Mouse (Mus musculus) E14TG2a.4 (cell line): ENCODE results near the gene Allc.

Experiments
- CTCF ChIP-seq: conservative IDR thresholded peaks from 2 replicates; pipeline ENCODE4 v1.5.1; 2014; ENCODE audit warnings: low read length
- NANOG ChIP-seq: IDR thresholded peaks from 2 replicates; pipeline ENCODE4 v1.6.1; 2014; ENCODE audit warnings: borderline replicate concordance, low read length, mixed read lengths

- TF ChIP-seq CTCF (no peak), NANOG (no peak)
Observed at GRCm38 (mm10) chr12:28598526-28598991, 16.2 kb upstream of the Allc start.
